Mouse (Mus musculus) hindbrain, embryonic 14.5 days (tissue): ENCODE measurements at regions not wholly inside any gene's neighbourhood (a gene's known extent, or its start where the extent isn't known, plus 50 kb on each side); places are given as distances from the start of the nearest gene placed in this dataset.

Experiments used
- ATAC-seq: fragments of 200-750 bp; cut with Nextera tagmentation; 2 replicates; pipeline ENCODE4 v1.8.0; 2017; ENCODE audit warnings: moderate number of reproducible peaks, mild to moderate bottlenecking, moderate TSS enrichment, moderate library complexity; ENCODE audit not compliant: low FRiP score
- DNase-seq: peaks from one replicate; pipeline ENCODE4 v3.0.0-alpha.2; 2015; ENCODE audit warnings: low spot score
- H3K27ac ChIP-seq: fragments of 300-500 bp; sonication (generic); 2 replicates; pipeline ENCODE4 v1.5.1; 2014; ENCODE audit warnings: mild to moderate bottlenecking, moderate library complexity
- H3K27me3 ChIP-seq: fragments of 300-500 bp; sonication (generic); 2 replicates; pipeline ENCODE4 v1.6.1; 2014; ENCODE audit warnings: mild to moderate bottlenecking, low read length, mixed read lengths; ENCODE audit not compliant: control insufficient read depth, insufficient read depth
- H3K36me3 ChIP-seq: fragments of 300-500 bp; sonication (generic); replicated peaks from 2 replicates; pipeline ENCODE4 v1.6.1; 2014; ENCODE audit not compliant: control insufficient read depth, insufficient read depth
- H3K4me1 ChIP-seq: fragments of 300-500 bp; sonication (generic); replicated peaks from 2 replicates; pipeline ENCODE4 v1.6.1; 2014; ENCODE audit warnings: antibody characterized with exemption, low read length, mixed read lengths; ENCODE audit not compliant: control insufficient read depth, insufficient read depth
- H3K4me2 ChIP-seq: fragments of 300-500 bp; sonication (generic); replicated peaks from 2 replicates; pipeline ENCODE4 v1.6.1; 2014; ENCODE audit warnings: mild to moderate bottlenecking, moderate library complexity
- H3K4me3 ChIP-seq: fragments of 300-500 bp; sonication (generic); replicated peaks from 2 replicates; pipeline ENCODE4 v1.5.1; 2014; ENCODE audit warnings: mild to moderate bottlenecking, low read length
- H3K9ac ChIP-seq: fragments of 300-500 bp; sonication (generic); 2 replicates; pipeline ENCODE4 v1.6.1; 2014
- H3K9me3 ChIP-seq: fragments of 300-500 bp; sonication (generic); 2 replicates; pipeline ENCODE4 v1.6.1; 2016; ENCODE audit warnings: low read length; ENCODE audit not compliant: control insufficient read depth
- WGBS: fragments of 180-500 bp; shearing (Covaris S2); extraction: QIAGEN DNeasy Blood & Tissue Kit; methylation state at CpG from one replicate; pipeline ENCODE4 v1.1.7; 2014; 5-methylcytosine and 5-hydroxymethylcytosine counted together

GRCm38 (mm10) chr9:5822234-5822633, 346.1 kb upstream of the Pdgfd start:
- Histone ChIP-seq H3K27me3 (no peaks in the 10 kb centered on the region), H3K4me1 (no peaks in the 10 kb centered on the region), H3K4me3 (no peak overlapping the region), H3K9ac (no peak overlapping the region), H3K36me3 (no peaks in the 10 kb centered on the region), H3K4me2 (no peak overlapping the region), H3K27ac (no peak overlapping the region), H3K9me3 (peaks cover 11% of the 10 kb centered on the region)
- DNase-seq: no peak
- ATAC-seq: no peak

- Histone ChIP-seq H3K27me3 (no peaks in the 10 kb centered on the region), H3K9ac (no peak overlapping the region), H3K36me3 (no peaks in the 10 kb centered on the region), H3K9me3 (no peaks in the 10 kb centered on the region), H3K4me1 (no peaks in the 10 kb centered on the region), H3K27ac (no peak overlapping the region), H3K4me3 (no peak overlapping the region), H3K4me2 (no peak overlapping the region)
- ATAC-seq (no peak), DNase-seq (no peak)
These were observed 339.5 kb upstream of the Pdgfd start for GRCm38 (mm10) chr9:5828871-5829270.

- Histone ChIP-seq H3K27me3 (no peaks in the 10 kb centered on the region), H3K9ac (no peak overlapping the region), H3K4me3 (no peak overlapping the region), H3K27ac (no peak overlapping the region), H3K36me3 (no peaks in the 10 kb centered on the region), H3K4me1 (no peaks in the 10 kb centered on the region), H3K9me3 (no peaks in the 10 kb centered on the region), H3K4me2 (no peak overlapping the region)
- ATAC-seq (no peak), DNase-seq (no peak)
- WGBS: 88% methylated on average over 3 of the region's 3 CpGs
These were observed 326.0 kb upstream of the Pdgfd start for GRCm38 (mm10) chr9:5842381-5842780.

- Histone ChIP-seq H3K9me3 (no peaks in the 10 kb centered on the region), H3K27ac (no peak overlapping the region), H3K4me1 (no peaks in the 10 kb centered on the region), H3K27me3 (no peaks in the 10 kb centered on the region), H3K4me2 (no peak overlapping the region), H3K9ac (no peak overlapping the region), H3K4me3 (no peak overlapping the region), H3K36me3 (no peaks in the 10 kb centered on the region)
- DNase-seq: no peak
- no peak for ATAC-seq
- 91% methylated on average over 1 of the region's 1 CpGs for WGBS
These were observed 288.7 kb upstream of the Pdgfd start for GRCm38 (mm10) chr9:5879725-5880124.

GRCm38 (mm10) chr9:5922526-5922925, 245.9 kb upstream of the Pdgfd start:
- Histone ChIP-seq H3K4me3 (no peak overlapping the region), H3K27me3 (no peaks in the 10 kb centered on the region), H3K9me3 (no peaks in the 10 kb centered on the region), H3K9ac (no peak overlapping the region), H3K27ac (no peak overlapping the region), H3K4me1 (no peaks in the 10 kb centered on the region), H3K4me2 (no peak overlapping the region), H3K36me3 (no peaks in the 10 kb centered on the region)
- DNase-seq: no peak
- no peak for ATAC-seq
- 71% methylated on average over 1 of the region's 1 CpGs for WGBS

GRCm38 (mm10) chr9:5928166-5928850, 240.1 kb upstream of the Pdgfd start:
- Histone ChIP-seq H3K4me3 (no peak overlapping the region), H3K27me3 (no peaks in the 10 kb centered on the region), H3K9me3 (no peaks in the 10 kb centered on the region), H3K4me1 (no peaks in the 10 kb centered on the region), H3K9ac (no peak overlapping the region), H3K36me3 (no peaks in the 10 kb centered on the region), H3K4me2 (no peak overlapping the region), H3K27ac (no peak overlapping the region)
- WGBS: 88% methylated on average over 19 of the region's 19 CpGs
- DNase-seq (no peak), ATAC-seq (no peak)

- H3K36me3 ChIP-seq: no peaks in the 10 kb centered on the region
- no peaks in the 10 kb centered on the region for H3K4me1 ChIP-seq
- DNase-seq (peak; percentile 63), ATAC-seq (no peak)
- no peaks in the 10 kb centered on the region for H3K27me3 ChIP-seq
- H3K4me3 ChIP-seq: no peak overlapping the region
- WGBS: 30% methylated on average over 1 of the region's 1 CpGs
- no peak overlapping the region for H3K27ac ChIP-seq
- no peaks in the 10 kb centered on the region for H3K9me3 ChIP-seq
- H3K4me2 ChIP-seq: no peak overlapping the region
- H3K9ac ChIP-seq: no peak overlapping the region
These were observed 196.1 kb upstream of the Pdgfd start for GRCm38 (mm10) chr9:5972292-5972691.
